In genomic region chr16:94765129-94765528, GRCm38 (mm10) we compare ENCODE assay signal across 10 mouse cellular contexts.
DNase-seq lines count a peak whose midpoint lies in the region; ATAC-seq and TF ChIP-seq lines count a peak whose summit lies in the region.
"Had no signal": no experiment of that assay in that cellular context is flagged by ENCODE, and none has a peak within 500 bp of the region (broad histone marks: within the 10 kb centered on the region; RNA-seq: fewer than 3 reads in every experiment).

No protein-coding gene starts in this region.

- ATAC-seq in cerebellum, adult (ENCODE audit: insufficient number of reproducible peaks, low FRiP score, low TSS enrichment), result peak; percentile 52; the same call in 1 of the 2 replicates
- ATAC-seq in hindbrain, postnatal 0 days, result peak; percentile 72; the same call in 1 of the 2 replicates

- H3K27me3 ChIP-seq in hindbrain, postnatal 0 days (ENCODE audit: insufficient read depth, low read length), result no peaks in the 10 kb centered on the region

- 22% methylated on average over 8 of the region's 8 CpGs for WGBS in hindbrain, postnatal 0 days

- no peak for TF ChIP-seq CTCF in brain, embryonic 14.5 days (IDR thresholded peaks at IDR 0.05; ENCODE audit: borderline replicate concordance, extremely low read depth, insufficient read depth, insufficient read length)
- peak; percentile 39 for TF ChIP-seq CTCF in hindbrain, postnatal 0 days (IDR thresholded peaks at IDR 0.05; ENCODE audit: low read depth)

- H3K27ac ChIP-seq in hindbrain, postnatal 0 days, result peak overlapping the region; percentile 38
- H3K27ac ChIP-seq: macrophage had no signal

- no peaks in the 10 kb centered on the region for H3K36me3 ChIP-seq in hindbrain, postnatal 0 days (ENCODE audit: insufficient read depth, low read length)

- peak overlapping the region; percentile 3; the same call in 1 of the 2 replicates for H3K4me2 ChIP-seq in hindbrain, postnatal 0 days (ENCODE audit: low read depth, low read length)

- DNase-seq in cerebellum, adult 11 months, result no peak
- peak; percentile 16 for DNase-seq in kidney, postnatal 10 days
- DNase-seq in kidney, adult 9 months, result no peak
- peak; percentile 66 for DNase-seq in brain, embryonic 14.5 days (ENCODE audit: low read depth)
- peak; percentile 72 for DNase-seq in hindbrain, postnatal 0 days (ENCODE audit: low spot score)
- DNase-seq in urinary bladder, postnatal 25 days (ENCODE audit: low spot score), result no peak
- no peak for DNase-seq in liver
- DNase-seq: spleen, adult 18-20 months had no signal

- TF ChIP-seq POLR2A in brain, embryonic 14.5 days (IDR thresholded peaks at IDR 0.05; ENCODE audit: borderline replicate concordance, extremely low read depth, insufficient read depth, insufficient read length, poor library complexity, severe bottlenecking), result no peak

- H3K9me3 ChIP-seq in hindbrain, postnatal 0 days (ENCODE audit: low read length), result no peaks in the 10 kb centered on the region

- H3K9ac ChIP-seq in hindbrain, postnatal 0 days (replicated peaks; ENCODE audit: low read length), result no peak overlapping the region

- H3K4me1 ChIP-seq in hindbrain, postnatal 0 days (ENCODE audit: insufficient read depth, low read length), result no peaks in the 10 kb centered on the region

- H3K4me3 ChIP-seq in hindbrain, postnatal 0 days (ENCODE audit: low read length), result no peak overlapping the region

Comparison
In these comparisons a context has a peak if more than half of its experiments do, and no peak if none do; other contexts are left out.
1. DNase-seq: peak in kidney, postnatal 10 days (single experiment), brain, embryonic 14.5 days (single experiment) and hindbrain, postnatal 0 days (single experiment); none in cerebellum, adult 11 months (single experiment), kidney, adult 9 months (single experiment), urinary bladder, postnatal 25 days (single experiment) and liver (single experiment).